In genomic region chr2:13596965-13597656, GRCm38 (mm10) we compare ENCODE assay signal across 11 mouse cellular contexts. TPM values are rescaled to one million over a fixed set of nuclear protein-coding genes. Genes with fewer than 3 reads are reported as not detected.
DNase-seq lines count a peak whose midpoint lies in the region; ATAC-seq and TF ChIP-seq lines count a peak whose summit lies in the region.
"Had no signal": no experiment of that assay in that cellular context is flagged by ENCODE, and none has a peak within 500 bp of the region (broad histone marks: within the 10 kb centered on the region; RNA-seq: fewer than 3 reads in every experiment).

No protein-coding gene starts in this region.

- no peak overlapping the region for H3K4me2 ChIP-seq in hindbrain, postnatal 0 days (ENCODE audit: low read depth, low read length)

- no peak overlapping the region for H3K4me3 ChIP-seq in hindbrain, postnatal 0 days (ENCODE audit: low read length)
- H3K4me3 ChIP-seq in hindbrain, embryonic 10.5 days: no peak overlapping the region
- H3K4me3 ChIP-seq: myocyte had no signal

- DNase-seq in hindbrain, postnatal 0 days (ENCODE audit: low spot score): no peak
- DNase-seq in hindbrain, embryonic 10.5 days (ENCODE audit: low spot score): no peak
- DNase-seq in 3134 (ENCODE audit: extremely low read depth, insufficient read length, low spot score): peak; percentile 25
- DNase-seq in CD4-positive, CD25-positive, alpha-beta regulatory T cell, adult 2 months (ENCODE audit: low read depth, low spot score): peak; percentile 59
- peak; percentile 29 for DNase-seq in embryo, embryonic 11 days
- DNase-seq in neural tube, embryonic 10.5 days (ENCODE audit: extremely low spot score, low spot score): no peak
- no peak for DNase-seq in cerebellum, adult 8-10 months
- DNase-seq in spleen, postnatal 36 days (ENCODE audit: low spot score in 2 of 2): no peak
- DNase-seq: gastrocnemius, postnatal 25 days had no signal

- no peak overlapping the region for H3K9ac ChIP-seq in hindbrain, postnatal 0 days (replicated peaks; ENCODE audit: low read length)

- no peaks in the 10 kb centered on the region for H3K36me3 ChIP-seq in hindbrain, postnatal 0 days (ENCODE audit: insufficient read depth, low read length)
- H3K36me3 ChIP-seq in hindbrain, embryonic 10.5 days: no peaks in the 10 kb centered on the region

- ATAC-seq in hindbrain, postnatal 0 days: no peak
- ATAC-seq: intestine, embryonic 16.5 days had no signal

- WGBS in hindbrain, postnatal 0 days: 93% methylated on average over 1 of the region's 1 CpGs
- WGBS in hindbrain, embryonic 10.5 days: 93% methylated on average over 1 of the region's 1 CpGs

- H3K27me3 ChIP-seq in hindbrain, postnatal 0 days (ENCODE audit: insufficient read depth, low read length): no peaks in the 10 kb centered on the region
- H3K27me3 ChIP-seq in hindbrain, embryonic 10.5 days (ENCODE audit: insufficient read depth, poor library complexity, severe bottlenecking): no peaks in the 10 kb centered on the region

- no peaks in the 10 kb centered on the region for H3K4me1 ChIP-seq in hindbrain, postnatal 0 days (ENCODE audit: insufficient read depth, low read length)
- no peaks in the 10 kb centered on the region for H3K4me1 ChIP-seq in hindbrain, embryonic 10.5 days (replicated peaks)

- H3K27ac ChIP-seq in hindbrain, postnatal 0 days: no peak overlapping the region
- H3K27ac ChIP-seq in hindbrain, embryonic 10.5 days: no peak overlapping the region; the same call in 1 of the 2 replicates

- H3K9me3 ChIP-seq in hindbrain, postnatal 0 days (ENCODE audit: low read length): no peaks in the 10 kb centered on the region
- no peaks in the 10 kb centered on the region for H3K9me3 ChIP-seq in hindbrain, embryonic 10.5 days

- TF ChIP-seq CTCF in hindbrain, postnatal 0 days (IDR thresholded peaks at IDR 0.05; ENCODE audit: low read depth): peak; percentile 53

RNA-seq across cellular contexts. Expression of gene Vim, which starts 23.4 kb away (rescaled TPM):
- 965 and 1,051 TPM in 2 replicates for total RNA-seq in hindbrain, postnatal 0 days (2014; rRNA removed)
- polyA plus RNA-seq in hindbrain, postnatal 0 days (2015; fragmentation: Nextera tagmentation; extraction: Ambion mirVana): 417 and 451 TPM in 2 replicates
- polyA plus RNA-seq in hindbrain, embryonic 10.5 days (2016; fragmentation: Nextera tagmentation; extraction: Ambion mirVana): 1,007 and 1,152 TPM in 2 replicates

RNA-seq across cellular contexts. Expression of gene Trdmt1, which starts 52.6 kb away (rescaled TPM):
- 6.1 and 7.5 TPM in 2 replicates for total RNA-seq in hindbrain, postnatal 0 days (2014; rRNA removed)
- 6.2 and 6.8 TPM in 2 replicates for polyA plus RNA-seq in hindbrain, postnatal 0 days (2015; fragmentation: Nextera tagmentation; extraction: Ambion mirVana)
- polyA plus RNA-seq in hindbrain, embryonic 10.5 days (2016; fragmentation: Nextera tagmentation; extraction: Ambion mirVana): 8.4 and 8.7 TPM in 2 replicates

Comparison
In these comparisons a context has a peak if more than half of its experiments do, and no peak if none do; other contexts are left out.
1. DNase-seq: peak in 3134 (single experiment), CD4-positive, CD25-positive, alpha-beta regulatory T cell, adult 2 months (single experiment) and embryo, embryonic 11 days (single experiment); none in hindbrain, postnatal 0 days (single experiment), hindbrain, embryonic 10.5 days (single experiment), neural tube, embryonic 10.5 days (single experiment), cerebellum, adult 8-10 months (single experiment) and spleen, postnatal 36 days (0 of 2).